Mouse (Mus musculus) kidney, adult 2 months (tissue): ENCODE data around the gene Snx19.

Source experiments
- CTCF ChIP-seq: fragments of 200-500 bp; conservative IDR thresholded peaks from 2 replicates; pipeline ENCODE4 v1.5.1; 2011; ENCODE audit warnings: low read depth, mild to moderate bottlenecking, control low read depth, low read length, moderate library complexity, mixed read lengths; ENCODE audit not compliant: insufficient read depth, insufficient read length
- POLR2A ChIP-seq: fragments of 200-500 bp; IDR thresholded peaks from one replicate; pipeline ENCODE4 v1.6.1; 2011; ENCODE audit warnings: low read depth, low read length, control low read depth

DNA sequence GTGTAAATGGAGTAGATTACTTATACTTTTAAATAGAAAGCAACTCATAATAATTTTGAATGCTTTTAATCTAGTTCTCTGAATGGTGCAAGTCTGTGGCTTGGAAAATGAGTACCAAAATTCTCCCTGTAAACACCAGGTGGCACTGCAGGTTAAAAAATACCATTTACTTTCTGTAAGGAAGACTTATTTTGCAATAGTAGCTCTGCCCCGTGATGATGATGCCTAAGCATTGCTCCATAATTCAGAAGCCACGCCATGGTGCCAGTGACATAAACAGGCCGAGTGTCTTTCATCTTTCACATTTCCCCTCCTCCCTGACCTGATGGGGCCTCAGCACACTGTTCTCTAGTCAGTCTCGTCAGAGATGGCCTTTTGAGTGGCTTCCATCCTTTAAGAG is 21.6 kb downstream of the Snx19 start:
- TF ChIP-seq CTCF (peak; percentile 23; the same call in 1 of the 2 replicates), POLR2A (no peak)
